Mouse (Mus musculus): Measurements from ENCODE around the gene Cdrt4. TPM values are rescaled to one million over a fixed set of nuclear protein-coding genes. Genes with fewer than 3 reads are reported as not detected.

Cdrt4 gene
- total and polyA plus RNA-seq, 2 experiments: not detected

DNA sequence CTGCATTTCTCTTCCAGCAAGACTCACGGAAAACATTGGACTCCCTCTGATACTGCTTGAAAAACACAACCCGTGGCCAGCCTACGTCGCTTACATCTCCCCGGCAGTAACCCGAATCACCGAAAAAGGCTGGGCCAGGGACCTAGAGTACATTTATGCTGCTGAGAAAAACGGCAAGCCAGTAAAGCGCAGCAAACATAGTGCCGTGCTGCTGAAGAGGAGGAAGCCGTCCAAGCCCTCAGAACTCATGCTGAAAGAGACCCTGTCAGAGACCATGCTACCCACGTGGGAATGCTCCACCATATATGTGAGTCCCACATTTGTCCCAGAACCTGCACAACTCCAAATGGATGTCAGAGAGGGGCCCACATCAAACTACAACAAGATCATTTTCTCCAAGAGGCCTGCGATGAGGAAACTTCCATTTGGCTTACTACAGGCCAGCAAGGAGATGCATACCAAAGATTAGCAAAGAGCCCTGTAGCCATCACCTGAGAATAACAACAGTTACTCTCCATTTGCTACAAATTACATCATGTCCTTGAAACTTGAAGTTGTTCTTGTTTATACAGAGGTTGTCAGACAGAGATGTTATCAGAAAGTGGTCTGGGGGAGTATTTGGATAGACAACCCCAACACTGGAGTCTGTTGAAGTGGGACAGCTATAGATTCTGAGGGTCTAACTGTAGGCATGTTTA lies 41.7 kb downstream of the Cdrt4 start:
- Histone ChIP-seq H3K4me3 (ENCODE audit: insufficient read depth, low read depth, low read length) (no peak overlapping the region), H3K27ac (replicated peaks; ENCODE audit: insufficient read depth, low read depth, low read length) (no peak overlapping the region), H3K36me3 (ENCODE audit: control insufficient read depth, insufficient read depth, low read length) (no peaks in the 10 kb centered on the region), H3K27me3 (ENCODE audit: control insufficient read depth, insufficient read depth, low read length) (no peaks in the 10 kb centered on the region), H3K9ac (ENCODE audit: low read depth, low read length) (no peak overlapping the region), H3K79me2 (ENCODE audit: control insufficient read depth, insufficient read depth, low read length) (no peaks in the 10 kb centered on the region), H3K4me1 (ENCODE audit: control insufficient read depth, insufficient read depth, low read length) (no peaks in the 10 kb centered on the region)
- no peak for TF ChIP-seq POLR2A (IDR thresholded peaks at IDR 0.05; ENCODE audit: extremely low read depth, insufficient read depth, low read length)
- no peak for TF ChIP-seq CTCF (IDR thresholded peaks at IDR 0.05; ENCODE audit: low read depth, low read length)
- no peak for DNase-seq (ENCODE audit: extremely low read depth, low read depth, low spot score)
- WGBS: 91% methylated on average over 13 of the region's 13 CpGs

DNA sequence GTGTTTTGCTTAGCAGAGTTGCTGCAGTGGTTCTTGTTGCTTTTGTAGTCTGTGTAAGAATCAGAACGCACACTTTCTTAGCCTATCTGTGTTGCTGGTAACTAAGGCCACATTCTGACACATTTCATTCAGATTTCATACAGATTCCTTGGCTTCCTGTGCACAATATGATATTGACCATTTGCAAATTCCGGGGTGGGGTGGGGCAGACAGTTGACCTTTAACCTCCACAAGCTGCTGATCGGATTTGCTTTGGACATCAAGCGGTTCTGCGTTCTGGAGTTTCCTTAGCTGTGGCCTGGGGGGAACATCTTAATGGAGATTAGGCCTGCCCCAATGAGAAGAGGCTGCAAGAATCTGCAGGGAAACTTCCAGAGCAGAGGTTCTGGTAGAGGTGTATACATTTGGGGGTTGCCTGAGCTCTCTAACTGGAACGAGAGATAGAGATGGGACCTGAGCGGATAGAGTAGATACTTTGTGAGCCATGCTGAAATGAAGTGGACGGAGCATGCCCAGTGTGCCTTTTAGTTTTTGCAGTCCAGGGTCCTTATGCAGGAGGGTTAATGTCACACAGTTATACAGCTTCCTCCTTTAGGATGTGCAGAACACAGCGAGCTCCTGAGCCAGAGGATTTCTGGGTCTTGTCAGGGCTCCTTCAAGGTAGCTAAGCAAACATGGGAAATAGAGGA lies 44.2 kb downstream of the Cdrt4 start:
- Histone ChIP-seq H3K36me3 (ENCODE audit: control insufficient read depth, insufficient read depth, low read length) (no peaks in the 10 kb centered on the region), H3K4me1 (ENCODE audit: control insufficient read depth, insufficient read depth, low read length) (no peaks in the 10 kb centered on the region), H3K27me3 (ENCODE audit: control insufficient read depth, insufficient read depth, low read length) (peaks cover 2% of the 10 kb centered on the region; the same call in 1 of the 2 replicates), H3K4me3 (ENCODE audit: insufficient read depth, low read depth, low read length) (no peak overlapping the region), H3K9ac (ENCODE audit: low read depth, low read length) (no peak overlapping the region), H3K27ac (replicated peaks; ENCODE audit: insufficient read depth, low read depth, low read length) (no peak overlapping the region), H3K79me2 (ENCODE audit: control insufficient read depth, insufficient read depth, low read length) (no peaks in the 10 kb centered on the region)
- DNase-seq (ENCODE audit: extremely low read depth, low read depth, low spot score): no peak
- TF ChIP-seq POLR2A (IDR thresholded peaks at IDR 0.05; ENCODE audit: extremely low read depth, insufficient read depth, low read length) (no peak), CTCF (IDR thresholded peaks at IDR 0.05; ENCODE audit: low read depth, low read length) (no peak)
- WGBS: 80% methylated on average over 9 of the region's 9 CpGs

DNA sequence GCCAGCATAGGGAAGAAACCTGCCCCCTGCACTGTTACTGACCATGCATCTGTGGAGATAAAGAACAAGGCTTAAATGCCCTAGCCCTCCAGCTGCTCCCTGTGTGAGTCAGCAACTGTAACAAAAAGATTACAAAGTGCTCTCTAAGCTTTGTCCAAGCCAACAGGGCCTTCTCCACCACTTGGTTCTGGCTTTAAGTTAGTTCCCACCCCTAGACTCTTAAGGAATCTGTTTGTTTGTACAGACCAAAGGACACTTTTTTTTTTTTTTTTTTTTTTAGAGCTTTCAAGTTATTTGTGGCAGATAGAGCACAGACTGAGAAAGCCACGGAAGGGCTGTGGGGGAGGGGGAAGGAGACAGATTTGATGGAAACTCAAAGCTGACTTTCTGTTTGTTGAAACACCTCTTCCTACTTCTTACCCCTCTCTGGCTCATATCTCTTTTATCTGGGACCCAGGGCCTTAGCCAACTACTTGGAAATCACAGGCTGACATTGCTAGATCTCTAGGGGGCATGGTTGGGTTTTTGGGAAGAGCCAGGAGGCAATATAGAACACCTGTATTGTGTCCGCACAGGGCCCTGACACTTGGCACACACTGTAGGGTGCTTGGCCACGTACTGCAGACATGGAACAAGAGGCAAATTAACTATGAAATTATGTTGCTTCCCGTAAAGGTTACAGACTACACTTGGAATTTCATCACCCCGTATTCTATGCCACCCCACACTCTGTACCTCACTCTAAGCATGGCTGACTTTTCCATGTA lies 44.9 kb downstream of the Cdrt4 start:
- no peaks in the 10 kb centered on the region for H3K79me2 ChIP-seq (ENCODE audit: control insufficient read depth, insufficient read depth, low read length)
- H3K36me3 ChIP-seq (ENCODE audit: control insufficient read depth, insufficient read depth, low read length): no peaks in the 10 kb centered on the region
- no peak overlapping the region for H3K27ac ChIP-seq (replicated peaks; ENCODE audit: insufficient read depth, low read depth, low read length)
- peaks cover 2% of the 10 kb centered on the region; the same call in 1 of the 2 replicates for H3K27me3 ChIP-seq (ENCODE audit: control insufficient read depth, insufficient read depth, low read length)
- TF ChIP-seq POLR2A (IDR thresholded peaks at IDR 0.05; ENCODE audit: extremely low read depth, insufficient read depth, low read length) (no peak), CTCF (IDR thresholded peaks at IDR 0.05; ENCODE audit: low read depth, low read length) (no peak)
- H3K4me1 ChIP-seq (ENCODE audit: control insufficient read depth, insufficient read depth, low read length): no peaks in the 10 kb centered on the region
- H3K4me3 ChIP-seq (ENCODE audit: insufficient read depth, low read depth, low read length): no peak overlapping the region
- no peak overlapping the region for H3K9ac ChIP-seq (ENCODE audit: low read depth, low read length)
- no peak for DNase-seq (ENCODE audit: extremely low read depth, low read depth, low spot score)
- WGBS: 81% methylated on average over 5 of the region's 5 CpGs

DNA sequence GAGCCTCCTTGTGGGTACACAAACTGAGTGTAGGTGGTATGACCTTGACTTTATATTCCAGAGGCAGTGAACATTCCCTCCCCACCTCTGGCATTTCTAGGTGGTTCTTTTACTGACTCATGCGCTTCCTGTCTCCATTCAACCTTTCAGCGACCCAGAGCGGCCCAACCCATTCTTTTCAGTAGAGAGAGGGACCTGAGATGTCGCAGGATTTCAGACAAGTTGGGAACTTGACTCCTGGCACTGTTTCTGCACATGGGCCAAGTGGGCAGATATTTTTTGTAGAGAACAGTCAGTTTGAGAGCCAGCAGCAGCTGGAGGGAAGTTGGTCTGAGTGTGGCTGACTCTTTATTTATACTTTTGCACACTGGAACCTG lies 45.5 kb downstream of the Cdrt4 start:
- 88% methylated on average over 4 of the region's 4 CpGs for WGBS
- Histone ChIP-seq H3K79me2 (ENCODE audit: control insufficient read depth, insufficient read depth, low read length) (no peaks in the 10 kb centered on the region), H3K9ac (ENCODE audit: low read depth, low read length) (no peak overlapping the region), H3K4me3 (ENCODE audit: insufficient read depth, low read depth, low read length) (no peak overlapping the region), H3K27me3 (ENCODE audit: control insufficient read depth, insufficient read depth, low read length) (peaks cover 2% of the 10 kb centered on the region; the same call in 1 of the 2 replicates), H3K36me3 (ENCODE audit: control insufficient read depth, insufficient read depth, low read length) (no peaks in the 10 kb centered on the region), H3K27ac (replicated peaks; ENCODE audit: insufficient read depth, low read depth, low read length) (no peak overlapping the region), H3K4me1 (ENCODE audit: control insufficient read depth, insufficient read depth, low read length) (no peaks in the 10 kb centered on the region)
- no peak for DNase-seq (ENCODE audit: extremely low read depth, low read depth, low spot score)
- TF ChIP-seq POLR2A (IDR thresholded peaks at IDR 0.05; ENCODE audit: extremely low read depth, insufficient read depth, low read length) (no peak), CTCF (IDR thresholded peaks at IDR 0.05; ENCODE audit: low read depth, low read length) (no peak)

DNA sequence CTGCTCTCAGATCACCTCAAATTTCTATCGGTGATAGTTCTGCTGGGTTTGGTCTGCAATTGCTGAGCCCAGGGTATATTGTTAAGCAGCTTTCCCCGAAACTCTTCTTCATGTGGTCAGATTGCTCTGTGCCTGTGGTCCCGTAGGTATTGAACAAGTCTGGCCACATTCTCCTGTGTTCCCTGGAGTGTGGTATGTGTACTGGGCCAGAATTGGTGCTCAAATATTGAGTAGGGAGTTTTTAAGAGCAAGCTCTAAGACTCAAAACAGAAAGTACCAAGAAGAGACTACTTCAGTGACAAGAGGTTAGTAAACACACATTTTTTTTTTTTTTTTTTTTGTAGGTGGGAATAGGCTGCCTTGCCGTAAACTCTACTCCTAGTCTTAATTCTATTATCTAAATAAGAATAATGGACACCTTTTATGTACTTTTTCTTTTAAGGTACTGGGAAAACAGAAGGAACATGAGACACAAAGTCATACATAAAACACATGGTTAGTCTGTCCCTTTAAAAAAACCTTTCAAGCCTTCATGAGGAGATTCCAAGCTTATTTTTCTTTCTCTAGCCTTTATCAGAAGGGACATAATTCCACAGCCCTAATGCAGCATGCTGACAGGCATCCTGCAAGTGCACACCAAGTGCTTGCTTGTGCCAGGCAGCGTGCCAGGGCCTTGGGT lies 46.2 kb downstream of the Cdrt4 start:
- no peak overlapping the region for H3K27ac ChIP-seq (replicated peaks; ENCODE audit: insufficient read depth, low read depth, low read length)
- DNase-seq (ENCODE audit: extremely low read depth, low read depth, low spot score): no peak
- WGBS: 92% methylated on average over 5 of the region's 5 CpGs

More for the DNA sequence above, 46.2 kb downstream of the Cdrt4 start:
- H3K4me3 ChIP-seq (ENCODE audit: insufficient read depth, low read depth, low read length): no peak overlapping the region
- no peaks in the 10 kb centered on the region for H3K79me2 ChIP-seq (ENCODE audit: control insufficient read depth, insufficient read depth, low read length)
- no peaks in the 10 kb centered on the region for H3K4me1 ChIP-seq (ENCODE audit: control insufficient read depth, insufficient read depth, low read length)
- no peak overlapping the region for H3K9ac ChIP-seq (ENCODE audit: low read depth, low read length)
- H3K27me3 ChIP-seq (ENCODE audit: control insufficient read depth, insufficient read depth, low read length): peaks cover 2% of the 10 kb centered on the region; the same call in 1 of the 2 replicates
- no peaks in the 10 kb centered on the region for H3K36me3 ChIP-seq (ENCODE audit: control insufficient read depth, insufficient read depth, low read length)
- TF ChIP-seq CTCF (IDR thresholded peaks at IDR 0.05; ENCODE audit: low read depth, low read length) (no peak), POLR2A (IDR thresholded peaks at IDR 0.05; ENCODE audit: extremely low read depth, insufficient read depth, low read length) (no peak)
